Mouse (Mus musculus) embryonic stem cell, embryonic (primary cell): Measurements from ENCODE around the gene Gdf1.

ENCODE experiments used
- CTCF ChIA-PET, 4 experiments: fragments of 300-600 bp in 2 of 4; fragments of 350-600 bp in 2 of 4; sonication (Branson Sonifier 250); formaldehyde crosslinking; loops; one replicate each; lab custom pipeline; 2022; ENCODE audit warnings: inconsistent platforms in 2 of 4; lab: Charles Lee
- POLR2A ChIA-PET, 4 experiments: fragments of 300-600 bp in 2 of 4; fragments of 350-600 bp in 2 of 4; sonication (Branson Sonifier 250); formaldehyde crosslinking; loops; one replicate each; lab custom pipeline; 2022; ENCODE audit warnings: antibody characterized with exemption in 4 of 4, inconsistent platforms in 1 of 4; lab: Charles Lee

Gdf1 gene

GRCm38 (mm10) chr8:70315624-70316510 lies 13.8 kb upstream of the Gdf1 start, which contains the start of gene Cers1:
Gene Cers1 (plus strand): TSS chr8:70315775.
- CTCF ChIA-PET: interaction anchor here (0.5 to 2.2 kb wide), 9 partner anchors 15 to 285 kb away, joined by 3 to 12 read pairs (median 3); partner anchors contain the start of genes Fkbp8 (in 1 of the 4), Homer3 (in 1 of the 4) and Kxd1 (in 1 of the 4)
- POLR2A ChIA-PET: interaction anchor here (0.5 to 2.9 kb wide), 30 partner anchors 13 to 385 kb away, joined by 3 to 18 read pairs (median 4); partner anchors contain the start of genes Cope (in 2 of the 4), Ddx49 (in 2 of the 4), Upf1 (in 2 of the 4) and Ell (in 1 of the 4)

- POLR2A ChIA-PET: interaction anchor here (0.5 to 2.9 kb wide), 30 partner anchors 8 to 381 kb away, joined by 3 to 20 read pairs (median 4); partner anchors contain the start of genes Cope (in 2 of the 4), Ddx49 (in 2 of the 4), Upf1 (in 2 of the 4) and Ell (in 1 of the 4)
- CTCF ChIA-PET: interaction anchor here (0.6 to 2.2 kb wide), 17 partner anchors 8 to 426 kb away, joined by 3 to 12 read pairs (median 3); partner anchors contain the start of genes Fkbp8 (in 1 of the 4), Homer3 (in 1 of the 4), Kxd1 (in 1 of the 4) and Upf1 (in 1 of the 4)
Measured at GRCm38 (mm10) chr8:70316511-70317504, 12.8 kb upstream of the Gdf1 start.

- CTCF ChIA-PET: interaction anchor here (0.5 to 2.2 kb wide), 11 partner anchors 8 to 359 kb away, joined by 3 to 12 read pairs (median 3); partner anchors contain the start of gene Upf1 (in 1 of the 4)
- POLR2A ChIA-PET: interaction anchor here (0.5 to 2.9 kb wide), 13 partner anchors 8 to 303 kb away, joined by 3 to 20 read pairs (median 3); partner anchors contain the start of genes Gdf1 (in 1 of the 4), Homer3 (in 1 of the 4) and Upf1 (in 1 of the 4)
Measured at GRCm38 (mm10) chr8:70317872-70318271, 11.7 kb upstream of the Gdf1 start.

GRCm38 (mm10) chr8:70323716-70324115 lies 5.9 kb upstream of the Gdf1 start:
- ChIA-PET CTCF (interaction anchor here in 1 of 4 experiments (0.9 kb wide), 1 partner anchor 20 kb away, joined by 3 read pairs; no protein-coding TSS in a partner anchor), POLR2A (interaction anchor here in 1 of 4 experiments (1.0 to 2.0 kb wide), 2 partner anchors 30 to 238 kb away, joined by 4 read pairs; no protein-coding TSS in a partner anchor)

GRCm38 (mm10) chr8:70327512-70327911 lies 2.1 kb upstream of the Gdf1 start:
- ChIA-PET POLR2A (interaction anchor here in 2 of 4 experiments (1.1 to 2.8 kb wide), 4 partner anchors 16 to 39 kb away, joined by 3 to 12 read pairs (median 4); no protein-coding TSS in a partner anchor), CTCF (interaction anchor here in 2 of 4 experiments (0.6 to 1.9 kb wide), 3 partner anchors 18 to 376 kb away, joined by 3 to 4 read pairs (median 3); no protein-coding TSS in a partner anchor)

- POLR2A ChIA-PET: interaction anchor here (0.5 to 3.9 kb wide), 44 partner anchors 8 to 368 kb away, joined by 3 to 26 read pairs (median 4); partner anchors contain the start of genes Upf1 (in 3 of the 4), Cope (in 2 of the 4), Ddx49 (in 2 of the 4) and Slc25a42 (in 2 of the 4)
- CTCF ChIA-PET: interaction anchor here (0.5 to 3.8 kb wide), 29 partner anchors 8 to 488 kb away, joined by 3 to 29 read pairs (median 4); partner anchors contain the start of genes Upf1 (in 2 of the 4) and Homer3 (in 1 of the 4)
Measured at GRCm38 (mm10) chr8:70329835-70330740, 471 bp downstream of the Gdf1 start.

GRCm38 (mm10) chr8:70330741-70331364 lies 1.2 kb downstream of the Gdf1 start:
- ChIA-PET CTCF (interaction anchor here (0.5 to 3.8 kb wide), 41 partner anchors 8 to 487 kb away, joined by 3 to 29 read pairs (median 4); partner anchors contain the start of genes Upf1 (in 2 of the 4), Cers1 (in 1 of the 4), Homer3 (in 1 of the 4) and Rex1bd (in 1 of the 4)), POLR2A (interaction anchor here (0.6 to 3.9 kb wide), 46 partner anchors 8 to 489 kb away, joined by 3 to 26 read pairs (median 4); partner anchors contain the start of genes Upf1 (in 3 of the 4), Slc25a42 (in 2 of the 4), Cers1 (in 1 of the 4) and Cope (in 1 of the 4))

GRCm38 (mm10) chr8:70331526-70331925 lies 1.9 kb downstream of the Gdf1 start:
- ChIA-PET POLR2A (interaction anchor here (0.6 to 3.9 kb wide), 42 partner anchors 9 to 490 kb away, joined by 3 to 26 read pairs (median 4); partner anchors contain the start of genes Upf1 (in 3 of the 4), Slc25a42 (in 2 of the 4), Cers1 (in 1 of the 4) and Comp (in 1 of the 4)), CTCF (interaction anchor here (0.5 to 3.8 kb wide), 37 partner anchors 9 to 981 kb away, joined by 3 to 29 read pairs (median 4); partner anchors contain the start of genes Upf1 (in 2 of the 4), Cers1 (in 1 of the 4), Homer3 (in 1 of the 4) and Rex1bd (in 1 of the 4))

GRCm38 (mm10) chr8:70332070-70332877 lies 2.7 kb downstream of the Gdf1 start:
- CTCF ChIA-PET: interaction anchor here (0.5 to 3.8 kb wide), 25 partner anchors 9 to 471 kb away, joined by 3 to 29 read pairs (median 4); partner anchors contain the start of gene Upf1 (in 1 of the 4)
- POLR2A ChIA-PET: interaction anchor here (0.6 to 3.9 kb wide), 20 partner anchors 10 to 491 kb away, joined by 3 to 26 read pairs (median 5); partner anchors contain the start of genes Upf1 (in 2 of the 4) and Comp (in 1 of the 4)

GRCm38 (mm10) chr8:70332878-70333202 lies 3.2 kb downstream of the Gdf1 start:
- POLR2A ChIA-PET: interaction anchor here in 2 of 4 experiments (1.0 to 3.9 kb wide), 6 partner anchors 9 to 64 kb away, joined by 3 to 26 read pairs (median 13); partner anchors contain the start of gene Upf1 (in 1 of the 2)
- CTCF ChIA-PET: interaction anchor here (0.5 to 3.8 kb wide), 13 partner anchors 10 to 471 kb away, joined by 3 to 29 read pairs (median 3); no protein-coding TSS in a partner anchor

- POLR2A ChIA-PET: interaction anchor here in 2 of 4 experiments (0.9 to 3.6 kb wide), 7 partner anchors 9 to 500 kb away, joined by 3 to 16 read pairs (median 3); partner anchors contain the start of gene Upf1 (in 1 of the 2)
- CTCF ChIA-PET: interaction anchor here in 3 of 4 experiments (0.6 to 1.9 kb wide), 6 partner anchors 9 to 28 kb away, joined by 3 to 6 read pairs (median 3); partner anchors contain the start of gene Gdf1 (in 1 of the 3)
Measured at GRCm38 (mm10) chr8:70338931-70339330, 9.3 kb downstream of the Gdf1 start.

- POLR2A ChIA-PET: interaction anchor here in 2 of 4 experiments (1.0 to 5.0 kb wide), 4 partner anchors 9 to 198 kb away, joined by 3 to 26 read pairs (median 10); partner anchors contain the start of gene Ell (in 1 of the 2)
- CTCF ChIA-PET: interaction anchor here in 2 of 4 experiments (0.5 to 1.8 kb wide), 2 partner anchors 20 to 75 kb away, joined by 3 to 7 read pairs; no protein-coding TSS in a partner anchor
Measured at GRCm38 (mm10) chr8:70340659-70341058, 11.0 kb downstream of the Gdf1 start.

- CTCF ChIA-PET: interaction anchor here in 2 of 4 experiments (1.0 to 4.2 kb wide), 4 partner anchors 10 to 19 kb away, joined by 3 to 29 read pairs (median 6); partner anchors contain the start of gene Upf1 (in 1 of the 2)
- POLR2A ChIA-PET: interaction anchor here in 3 of 4 experiments (1.4 to 5.0 kb wide), 5 partner anchors 10 to 11 kb away, joined by 3 to 27 read pairs (median 26); partner anchors contain the start of gene Upf1 (in 2 of the 3)
Measured at GRCm38 (mm10) chr8:70342007-70342406, 12.4 kb downstream of the Gdf1 start.
